Mouse (Mus musculus): ENCODE measurements around the gene Cxcl2.

The Cxcl2 gene

GRCm38 (mm10) chr5:90903339-90904020, at the start of gene Cxcl2:
Gene Cxcl2 (plus strand): TSS chr5:90903871.
- DNase-seq (ENCODE audit: low read depth in 1 of 2, low spot score in 2 of 2): peak; percentile 62 to 66

- DNase-seq (ENCODE audit: low read depth in 1 of 2, low spot score in 2 of 2): no peak
Observed at GRCm38 (mm10) chr5:90855308-90856230, 48.1 kb upstream of the Cxcl2 start.

GRCm38 (mm10) chr5:90857463-90857862, 46.2 kb upstream of the Cxcl2 start:
- no peak for DNase-seq (ENCODE audit: low read depth in 1 of 2, low spot score in 2 of 2)

GRCm38 (mm10) chr5:90858429-90858828, 45.2 kb upstream of the Cxcl2 start:
- DNase-seq (ENCODE audit: low read depth in 1 of 2, low spot score in 2 of 2): no peak

GRCm38 (mm10) chr5:90859031-90859430, 44.6 kb upstream of the Cxcl2 start:
- no peak for DNase-seq (ENCODE audit: low read depth in 1 of 2, low spot score in 2 of 2)

- DNase-seq (ENCODE audit: low read depth in 1 of 2, low spot score in 2 of 2): no peak
Observed at GRCm38 (mm10) chr5:90861876-90862375, 41.7 kb upstream of the Cxcl2 start.

- no peak for DNase-seq (ENCODE audit: low read depth in 1 of 2, low spot score in 2 of 2)
Observed at GRCm38 (mm10) chr5:90866770-90867169, 36.9 kb upstream of the Cxcl2 start.

- no peak for DNase-seq (ENCODE audit: low read depth in 1 of 2, low spot score in 2 of 2)
Observed at GRCm38 (mm10) chr5:90872377-90872776, 31.3 kb upstream of the Cxcl2 start.

- no peak for DNase-seq (ENCODE audit: low read depth in 1 of 2, low spot score in 2 of 2)
Observed at GRCm38 (mm10) chr5:90876045-90876444, 27.6 kb upstream of the Cxcl2 start.

- no peak for DNase-seq (ENCODE audit: low read depth in 1 of 2, low spot score in 2 of 2)
Observed at GRCm38 (mm10) chr5:90876471-90877172, 27.0 kb upstream of the Cxcl2 start.

- DNase-seq (ENCODE audit: low read depth in 1 of 2, low spot score in 2 of 2): no peak
Observed at GRCm38 (mm10) chr5:90877173-90877512, 26.5 kb upstream of the Cxcl2 start.

GRCm38 (mm10) chr5:90879307-90880014, 24.2 kb upstream of the Cxcl2 start:
- DNase-seq (ENCODE audit: low read depth in 1 of 2, low spot score in 2 of 2): no peak

GRCm38 (mm10) chr5:90880335-90880850, 23.3 kb upstream of the Cxcl2 start:
- no peak for DNase-seq (ENCODE audit: low read depth in 1 of 2, low spot score in 2 of 2)

GRCm38 (mm10) chr5:90881021-90881420, 22.6 kb upstream of the Cxcl2 start:
- no peak for DNase-seq (ENCODE audit: low read depth in 1 of 2, low spot score in 2 of 2)

- DNase-seq (ENCODE audit: low read depth in 1 of 2, low spot score in 2 of 2): peak; percentile 19 to 43
Observed at GRCm38 (mm10) chr5:90881682-90882081, 22.0 kb upstream of the Cxcl2 start.

- DNase-seq (ENCODE audit: low read depth in 1 of 2, low spot score in 2 of 2): no peak
Observed at GRCm38 (mm10) chr5:90882146-90882545, 21.5 kb upstream of the Cxcl2 start.

- no peak for DNase-seq (ENCODE audit: low read depth in 1 of 2, low spot score in 2 of 2)
Observed at GRCm38 (mm10) chr5:90884628-90885242, 18.9 kb upstream of the Cxcl2 start.

- no peak for DNase-seq (ENCODE audit: low read depth in 1 of 2, low spot score in 2 of 2)
Observed at GRCm38 (mm10) chr5:90888661-90889060, 15.0 kb upstream of the Cxcl2 start.

- DNase-seq (ENCODE audit: low read depth in 1 of 2, low spot score in 2 of 2): no peak
Observed at GRCm38 (mm10) chr5:90890519-90891463, 12.9 kb upstream of the Cxcl2 start, which contains the start of gene Cxcl1. Gene Cxcl1 (plus strand): TSS chr5:90891241.

Data from monocyte, adult 2 months (primary cell).